Mouse (Mus musculus): ENCODE data around the gene Adamts1. TPM values are rescaled to one million over a fixed set of nuclear protein-coding genes. Genes with fewer than 3 reads are reported as not detected.

Gene Adamts1
- polyA plus RNA-seq, 1 experiment = 14.9 TPM

- H3K36me3 ChIP-seq (ENCODE audit: control insufficient read depth, insufficient read depth) = no peaks in the 10 kb centered on the region
- TF ChIP-seq CEBPB (IDR thresholded peaks at IDR 0.05; ENCODE audit: insufficient read depth, poor library complexity, severe bottlenecking) (no peak), MYOD1 (IDR thresholded peaks at IDR 0.05; ENCODE audit: control insufficient read depth in 1 of 3, insufficient read length in 2 of 3, low read depth in 2 of 3) (no peak), TCF3 (IDR thresholded peaks at IDR 0.05; ENCODE audit: insufficient read length, low read depth) (no peak), MAX (IDR thresholded peaks at IDR 0.05; ENCODE audit: low read depth) (no peak), E2F4 (IDR thresholded peaks at IDR 0.05; ENCODE audit: insufficient read depth) (no peak), TCF12 (IDR thresholded peaks at IDR 0.05; ENCODE audit: insufficient read depth, poor library complexity, severe bottlenecking) (no peak), USF1 (IDR thresholded peaks at IDR 0.05; ENCODE audit: low read depth) (no peak), POLR2A (IDR thresholded peaks at IDR 0.05; ENCODE audit: insufficient read length, low read depth) (no peak), SRF (IDR thresholded peaks at IDR 0.05; ENCODE audit: control insufficient read depth, insufficient read length, low read depth) (no peak), POLR2AphosphoS2 (IDR thresholded peaks at IDR 0.05; ENCODE audit: insufficient read length, low read depth) (no peak), REST (IDR thresholded peaks at IDR 0.05; ENCODE audit: insufficient read depth, insufficient read length) (no peak), MYOG (IDR thresholded peaks at IDR 0.05; ENCODE audit: control insufficient read depth in 1 of 3, insufficient read depth in 1 of 3, insufficient read length in 2 of 3, low read depth in 2 of 3) (no peak)
- H3K4me3 ChIP-seq = no peak overlapping the region
- H3K27me3 ChIP-seq (ENCODE audit: control insufficient read depth, insufficient read depth, insufficient read length) = no peaks in the 10 kb centered on the region
- no peak overlapping the region for H3K4me2 ChIP-seq (ENCODE audit: low read depth)
- H3ac ChIP-seq (ENCODE audit: control insufficient read depth, insufficient read length) = no peak overlapping the region
- no peaks in the 10 kb centered on the region for H3K79me2 ChIP-seq (ENCODE audit: control insufficient read depth, insufficient read depth)
Observed at GRCm38 (mm10) chr16:85760961-85761580, 41.8 kb downstream of the Adamts1 start.

GRCm38 (mm10) chr16:85756101-85756819 is 46.7 kb downstream of the Adamts1 start:
- H3K27me3 ChIP-seq (ENCODE audit: control insufficient read depth, insufficient read depth, insufficient read length) = no peaks in the 10 kb centered on the region
- H3K36me3 ChIP-seq (ENCODE audit: control insufficient read depth, insufficient read depth) = no peaks in the 10 kb centered on the region
- no peak for TF ChIP-seq USF1 (IDR thresholded peaks at IDR 0.05; ENCODE audit: low read depth)
- TF ChIP-seq TCF12 (IDR thresholded peaks at IDR 0.05; ENCODE audit: insufficient read depth, poor library complexity, severe bottlenecking) = no peak
- TF ChIP-seq POLR2AphosphoS2 (IDR thresholded peaks at IDR 0.05; ENCODE audit: insufficient read length, low read depth) = no peak
- TF ChIP-seq TCF3 (IDR thresholded peaks at IDR 0.05; ENCODE audit: insufficient read length, low read depth) = no peak
- no peak for TF ChIP-seq E2F4 (IDR thresholded peaks at IDR 0.05; ENCODE audit: insufficient read depth)
- TF ChIP-seq MAX (IDR thresholded peaks at IDR 0.05; ENCODE audit: low read depth) = no peak
- TF ChIP-seq CEBPB (IDR thresholded peaks at IDR 0.05; ENCODE audit: insufficient read depth, poor library complexity, severe bottlenecking) = no peak
- no peak for TF ChIP-seq MYOD1 (IDR thresholded peaks at IDR 0.05; ENCODE audit: control insufficient read depth in 1 of 3, insufficient read length in 2 of 3, low read depth in 2 of 3)
- no peak for TF ChIP-seq MYOG (IDR thresholded peaks at IDR 0.05; ENCODE audit: control insufficient read depth in 1 of 3, insufficient read depth in 1 of 3, insufficient read length in 2 of 3, low read depth in 2 of 3)
- TF ChIP-seq SRF (IDR thresholded peaks at IDR 0.05; ENCODE audit: control insufficient read depth, insufficient read length, low read depth) = no peak
- TF ChIP-seq REST (IDR thresholded peaks at IDR 0.05; ENCODE audit: insufficient read depth, insufficient read length) = no peak
- TF ChIP-seq POLR2A (IDR thresholded peaks at IDR 0.05; ENCODE audit: insufficient read length, low read depth) = no peak
- no peaks in the 10 kb centered on the region for H3K79me2 ChIP-seq (ENCODE audit: control insufficient read depth, insufficient read depth)
- H3K4me2 ChIP-seq (ENCODE audit: low read depth) = peak overlapping the region; percentile 60
- H3K4me3 ChIP-seq = no peak overlapping the region
- H3ac ChIP-seq (ENCODE audit: control insufficient read depth, insufficient read length) = no peak overlapping the region

- H3K27me3 ChIP-seq (ENCODE audit: control insufficient read depth, insufficient read depth, insufficient read length) = no peaks in the 10 kb centered on the region
- no peak overlapping the region for H3K4me3 ChIP-seq
- TF ChIP-seq REST (IDR thresholded peaks at IDR 0.05; ENCODE audit: insufficient read depth, insufficient read length) = no peak
- TF ChIP-seq TCF12 (IDR thresholded peaks at IDR 0.05; ENCODE audit: insufficient read depth, poor library complexity, severe bottlenecking) = no peak
- H3K79me2 ChIP-seq (ENCODE audit: control insufficient read depth, insufficient read depth) = no peaks in the 10 kb centered on the region
- H3K36me3 ChIP-seq (ENCODE audit: control insufficient read depth, insufficient read depth) = no peaks in the 10 kb centered on the region
- H3K4me2 ChIP-seq (ENCODE audit: low read depth) = no peak overlapping the region
- H3ac ChIP-seq (ENCODE audit: control insufficient read depth, insufficient read length) = no peak overlapping the region
Observed at GRCm38 (mm10) chr16:85749335-85749734, 53.6 kb downstream of the Adamts1 start.

GRCm38 (mm10) chr16:85747589-85748360 is 55.1 kb downstream of the Adamts1 start:
- H3K36me3 ChIP-seq (ENCODE audit: control insufficient read depth, insufficient read depth) = no peaks in the 10 kb centered on the region
- TF ChIP-seq MYOD1 (IDR thresholded peaks at IDR 0.05; ENCODE audit: control insufficient read depth in 1 of 3, insufficient read length in 2 of 3, low read depth in 2 of 3) (no peak), POLR2A (IDR thresholded peaks at IDR 0.05; ENCODE audit: insufficient read length, low read depth) (no peak), CEBPB (IDR thresholded peaks at IDR 0.05; ENCODE audit: insufficient read depth, poor library complexity, severe bottlenecking) (no peak), E2F4 (IDR thresholded peaks at IDR 0.05; ENCODE audit: insufficient read depth) (no peak), TCF3 (IDR thresholded peaks at IDR 0.05; ENCODE audit: insufficient read length, low read depth) (no peak), TCF12 (IDR thresholded peaks at IDR 0.05; ENCODE audit: insufficient read depth, poor library complexity, severe bottlenecking) (no peak), MYOG (IDR thresholded peaks at IDR 0.05; ENCODE audit: control insufficient read depth in 1 of 3, insufficient read depth in 1 of 3, insufficient read length in 2 of 3, low read depth in 2 of 3) (no peak), SRF (IDR thresholded peaks at IDR 0.05; ENCODE audit: control insufficient read depth, insufficient read length, low read depth) (no peak), REST (IDR thresholded peaks at IDR 0.05; ENCODE audit: insufficient read depth, insufficient read length) (no peak), POLR2AphosphoS2 (IDR thresholded peaks at IDR 0.05; ENCODE audit: insufficient read length, low read depth) (no peak), USF1 (IDR thresholded peaks at IDR 0.05; ENCODE audit: low read depth) (no peak), MAX (IDR thresholded peaks at IDR 0.05; ENCODE audit: low read depth) (no peak)
- H3K79me2 ChIP-seq (ENCODE audit: control insufficient read depth, insufficient read depth) = no peaks in the 10 kb centered on the region
- no peaks in the 10 kb centered on the region for H3K27me3 ChIP-seq (ENCODE audit: control insufficient read depth, insufficient read depth, insufficient read length)
- H3ac ChIP-seq (ENCODE audit: control insufficient read depth, insufficient read length) = no peak overlapping the region
- H3K4me3 ChIP-seq = no peak overlapping the region
- H3K4me2 ChIP-seq (ENCODE audit: low read depth) = no peak overlapping the region
